In genomic region chr14:34326606-34327005, GRCm38 (mm10) we compare ENCODE assay signal across 37 mouse cellular contexts. TPM values are rescaled to one million over a fixed set of nuclear protein-coding genes. Genes with fewer than 3 reads are reported as not detected.
"Had no signal": no experiment of that assay in that cellular context is flagged by ENCODE, and none has a peak within 500 bp of the region (broad histone marks: within the 10 kb centered on the region; RNA-seq: fewer than 3 reads in every experiment).

No protein-coding gene starts in this region.

- H3K27me3 ChIP-seq: heart, embryonic 12.5 days; hindbrain, embryonic 12.5 days; intestine, embryonic 15.5 days; limb, embryonic 12.5 days; liver, embryonic 13.5 days had no signal

- H3K27ac ChIP-seq: gastrocnemius, adult 2 months; heart, embryonic 10.5 days; hindbrain, embryonic 10.5 days; hindbrain, embryonic 12.5 days; hindbrain, embryonic 14.5 days; intestine, embryonic 15.5 days; layer of hippocampus, adult 2 months; left cerebral cortex, adult 2 months; limb, embryonic 10.5 days; limb, embryonic 12.5 days; liver, embryonic 13.5 days had no signal

- ATAC-seq: hindbrain, embryonic 16.5 days; inflammation-experienced regulatory T-cells, adult 6 months; intestine, embryonic 15.5 days; intestine, postnatal 0 days had no signal

- DNase-seq: gastrocnemius, adult 2 months; gastrocnemius, postnatal 10 days; gastrocnemius, postnatal 25 days; heart, adult 18-20 months; heart, postnatal 10 days; heart, postnatal 4 days; kidney, adult 18-20 months; kidney, adult 8-10 months; kidney, postnatal 10 days; kidney, postnatal 25 days; kidney, postnatal 4 days; liver; liver, embryonic 13.5 days had no signal

- H3K9ac ChIP-seq: heart, embryonic 12.5 days; hindbrain, embryonic 12.5 days; hindbrain, embryonic 14.5 days; intestine, embryonic 15.5 days; limb, embryonic 12.5 days; liver, embryonic 13.5 days had no signal

- H3K4me2 ChIP-seq: heart, embryonic 12.5 days; hindbrain, embryonic 12.5 days; hindbrain, embryonic 14.5 days; intestine, embryonic 15.5 days; limb, embryonic 12.5 days; liver, embryonic 13.5 days had no signal

- H3K4me3 ChIP-seq: gastrocnemius, adult 2 months; heart, embryonic 10.5 days; heart, embryonic 12.5 days; hindbrain, embryonic 10.5 days; hindbrain, embryonic 12.5 days; intestine, embryonic 15.5 days; layer of hippocampus, adult 2 months; left cerebral cortex, adult 2 months; limb, embryonic 10.5 days; limb, embryonic 12.5 days; liver, embryonic 13.5 days had no signal

- H3K9me3 ChIP-seq: heart, embryonic 10.5 days; heart, embryonic 12.5 days; hindbrain, embryonic 10.5 days; hindbrain, embryonic 12.5 days; intestine, embryonic 15.5 days; limb, embryonic 10.5 days; limb, embryonic 12.5 days; liver, embryonic 13.5 days had no signal

- H3K4me1 ChIP-seq: heart, embryonic 10.5 days; heart, embryonic 12.5 days; hindbrain, embryonic 10.5 days; hindbrain, embryonic 12.5 days; intestine, embryonic 15.5 days; limb, embryonic 10.5 days; limb, embryonic 12.5 days had no signal

RNA-seq across cellular contexts. Expression of gene Fam25c, which starts 28.6 kb away (rescaled TPM):
- total RNA-seq: gastrocnemius, adult 2 months; gastrocnemius, postnatal 10 days; gastrocnemius, postnatal 4 days; granulocyte monocyte progenitor cell, adult 5-6 weeks; heart, adult 18-20 months; heart, adult 8-10 months; heart, postnatal 10 days; heart, postnatal 25 days; heart, postnatal 4 days; layer of hippocampus, adult 2 months; layer of hippocampus, postnatal 10 days; layer of hippocampus, postnatal 25 days; left cerebral cortex, adult 2 months; left cerebral cortex, postnatal 14 days; left cerebral cortex, postnatal 36 days had no signal
- polyA plus RNA-seq: heart, embryonic 10.5 days; heart, embryonic 12.5 days; heart, embryonic 14.5 days; heart, embryonic 16.5 days; hindbrain, embryonic 10.5 days; hindbrain, embryonic 12.5 days; hindbrain, embryonic 14.5 days; hindbrain, embryonic 16.5 days; inflammation-experienced regulatory T-cells, adult 6 months; intestine, embryonic 15.5 days; intestine, postnatal 0 days; kidney, embryonic 14.5 days; limb, embryonic 10.5 days; limb, embryonic 12.5 days; liver, embryonic 13.5 days had no signal

RNA-seq across cellular contexts. Expression of gene Sncg, which starts 48.0 kb away (rescaled TPM):
- total RNA-seq: granulocyte monocyte progenitor cell, adult 5-6 weeks had no signal
- polyA plus RNA-seq: inflammation-experienced regulatory T-cells, adult 6 months had no signal

RNA-seq across cellular contexts. Expression of gene Mmrn2, which starts 48.7 kb away (rescaled TPM):
- total RNA-seq: granulocyte monocyte progenitor cell, adult 5-6 weeks had no signal
